Mouse (Mus musculus) hindlimb bud, embryonic 11.5 days (tissue): ENCODE data around the gene Dscam.

Experiments
- DNase-seq: peaks from one replicate; pipeline ENCODE4 v3.0.0-alpha.2; 2012; ENCODE audit warnings: low read depth, low spot score; ENCODE audit errors: extremely low spot score

Dscam gene

GRCm38 (mm10) chr16:96959695-96960094 is 210.9 kb downstream of the Dscam start:
- no peak for DNase-seq

GRCm38 (mm10) chr16:96945468-96946302 is 224.9 kb downstream of the Dscam start:
- DNase-seq = no peak

GRCm38 (mm10) chr16:96943648-96944047 is 226.9 kb downstream of the Dscam start:
- DNase-seq = no peak

GRCm38 (mm10) chr16:96934795-96935194 is 235.8 kb downstream of the Dscam start:
- no peak for DNase-seq

- DNase-seq = no peak
Observed at GRCm38 (mm10) chr16:96932211-96932610, 238.3 kb downstream of the Dscam start.

- DNase-seq = no peak
Observed at GRCm38 (mm10) chr16:96931771-96932170, 238.8 kb downstream of the Dscam start.

- DNase-seq = no peak
Observed at GRCm38 (mm10) chr16:96928011-96928410, 242.5 kb downstream of the Dscam start.

- DNase-seq = no peak
Observed at GRCm38 (mm10) chr16:96927408-96927807, 243.1 kb downstream of the Dscam start.

GRCm38 (mm10) chr16:96926977-96927376 is 243.6 kb downstream of the Dscam start:
- DNase-seq = no peak

GRCm38 (mm10) chr16:96923941-96924340 is 246.6 kb downstream of the Dscam start:
- DNase-seq = no peak

GRCm38 (mm10) chr16:96914495-96914894 is 256.1 kb downstream of the Dscam start:
- DNase-seq = no peak

GRCm38 (mm10) chr16:96912836-96913235 is 257.7 kb downstream of the Dscam start:
- no peak for DNase-seq

- DNase-seq = no peak
Observed at GRCm38 (mm10) chr16:96912103-96912502, 258.4 kb downstream of the Dscam start.

GRCm38 (mm10) chr16:96910405-96911164 is 260.0 kb downstream of the Dscam start:
- DNase-seq = no peak

GRCm38 (mm10) chr16:96907818-96908217 is 262.7 kb downstream of the Dscam start:
- DNase-seq = no peak

- no peak for DNase-seq
Observed at GRCm38 (mm10) chr16:96907081-96907480, 263.5 kb downstream of the Dscam start.

GRCm38 (mm10) chr16:96906630-96907029 is 263.9 kb downstream of the Dscam start:
- DNase-seq = no peak

GRCm38 (mm10) chr16:96904761-96905160 is 265.8 kb downstream of the Dscam start:
- DNase-seq = no peak

- no peak for DNase-seq
Observed at GRCm38 (mm10) chr16:96904359-96904758, 266.2 kb downstream of the Dscam start.

GRCm38 (mm10) chr16:96902596-96902995 is 268.0 kb downstream of the Dscam start:
- DNase-seq = no peak

- DNase-seq = no peak
Observed at GRCm38 (mm10) chr16:96901234-96902014, 269.1 kb downstream of the Dscam start.
